Comparison of ENCODE assay signal across 8 mouse cellular contexts in the genomic region with DNA sequence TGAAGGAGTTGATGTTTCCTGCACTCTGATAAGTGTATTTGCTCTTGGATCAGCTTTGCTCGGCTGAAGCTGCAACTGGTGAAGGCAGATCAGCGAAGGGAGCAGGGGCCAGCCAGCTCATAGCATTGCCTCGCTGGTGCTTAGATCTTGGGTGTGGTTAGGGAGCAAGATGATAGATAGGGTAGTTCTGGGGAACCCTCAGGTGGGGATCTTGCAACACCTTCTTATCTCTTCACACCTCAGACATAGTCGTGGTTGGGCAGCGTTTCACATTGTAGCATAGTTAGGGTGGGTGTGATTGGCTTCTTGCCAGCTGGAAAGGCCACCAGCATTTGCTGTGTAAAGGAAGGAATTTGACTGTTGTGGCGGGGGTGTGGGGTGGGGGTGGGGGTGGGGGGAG. TPM values are rescaled to one million over a fixed set of nuclear protein-coding genes. Genes with fewer than 3 reads are reported as not detected.
DNase-seq lines count a peak whose midpoint lies in the region; ATAC-seq lines count a peak whose summit lies in the region.

No protein-coding gene starts in this region.

- H3K4me2 ChIP-seq in forebrain, embryonic 11.5 days (ENCODE audit: low read depth, low read length, severe bottlenecking), result no peak overlapping the region
- no peak overlapping the region for H3K4me2 ChIP-seq in forebrain, embryonic 14.5 days (ENCODE audit: low read length)
- H3K4me2 ChIP-seq in liver, embryonic 16.5 days (ENCODE audit: low read depth, low read length), result peak overlapping the region; percentile 7

- no peaks in the 10 kb centered on the region for H3K27me3 ChIP-seq in forebrain, embryonic 11.5 days (ENCODE audit: control insufficient read depth, insufficient read depth, low read length)
- H3K27me3 ChIP-seq in forebrain, embryonic 14.5 days (replicated peaks; ENCODE audit: control insufficient read depth, insufficient read depth, low read length), result no peaks in the 10 kb centered on the region
- no peaks in the 10 kb centered on the region for H3K27me3 ChIP-seq in liver, embryonic 16.5 days (ENCODE audit: control insufficient read depth, insufficient read depth, low read depth, low read length)
- H3K27me3 ChIP-seq in forebrain, embryonic 10.5 days (ENCODE audit: poor library complexity, severe bottlenecking), result no peaks in the 10 kb centered on the region
- no peaks in the 10 kb centered on the region for H3K27me3 ChIP-seq in hindbrain, embryonic 10.5 days (ENCODE audit: insufficient read depth, poor library complexity, severe bottlenecking)

- DNase-seq in forebrain, embryonic 11.5 days (ENCODE audit: low spot score), result peak; percentile 44
- DNase-seq in forebrain, embryonic 14.5 days (ENCODE audit: low spot score), result no peak
- DNase-seq in urinary bladder, postnatal 14 days (ENCODE audit: low spot score), result peak; percentile 27
- DNase-seq in urinary bladder, postnatal 36 days (ENCODE audit: low spot score in 2 of 2), result no peak
- DNase-seq in ovary, postnatal 14 days (ENCODE audit: low spot score), result no peak
- DNase-seq in forebrain, embryonic 10.5 days (ENCODE audit: extremely low spot score, low spot score), result no peak
- no peak for DNase-seq in hindbrain, embryonic 10.5 days (ENCODE audit: low spot score)

- H3K9ac ChIP-seq in forebrain, embryonic 11.5 days (ENCODE audit: low read length), result no peak overlapping the region
- H3K9ac ChIP-seq in forebrain, embryonic 14.5 days (ENCODE audit: low read length), result no peak overlapping the region
- no peak overlapping the region for H3K9ac ChIP-seq in liver, embryonic 16.5 days (ENCODE audit: low read depth, low read length)

- no peaks in the 10 kb centered on the region for H3K36me3 ChIP-seq in forebrain, embryonic 11.5 days (ENCODE audit: control insufficient read depth, insufficient read depth, low read length)
- H3K36me3 ChIP-seq in forebrain, embryonic 14.5 days (ENCODE audit: control insufficient read depth, insufficient read depth, low read length), result no peaks in the 10 kb centered on the region
- no peaks in the 10 kb centered on the region for H3K36me3 ChIP-seq in liver, embryonic 16.5 days (ENCODE audit: control insufficient read depth, insufficient read depth)
- peaks cover 37% of the 10 kb centered on the region for H3K36me3 ChIP-seq in forebrain, embryonic 10.5 days (replicated peaks)
- peaks cover 10% of the 10 kb centered on the region for H3K36me3 ChIP-seq in hindbrain, embryonic 10.5 days

- H3K9me3 ChIP-seq in forebrain, embryonic 11.5 days (ENCODE audit: control insufficient read depth, low read length), result no peaks in the 10 kb centered on the region
- H3K9me3 ChIP-seq in forebrain, embryonic 14.5 days (replicated peaks; ENCODE audit: control insufficient read depth, low read length), result no peaks in the 10 kb centered on the region
- no peaks in the 10 kb centered on the region for H3K9me3 ChIP-seq in liver, embryonic 16.5 days (replicated peaks; ENCODE audit: control insufficient read depth, low read length)
- no peaks in the 10 kb centered on the region; the same call in 1 of the 2 replicates for H3K9me3 ChIP-seq in forebrain, embryonic 10.5 days
- no peaks in the 10 kb centered on the region for H3K9me3 ChIP-seq in hindbrain, embryonic 10.5 days

- no peak overlapping the region for H3K27ac ChIP-seq in forebrain, embryonic 11.5 days (ENCODE audit: low read depth, low read length)
- H3K27ac ChIP-seq in forebrain, embryonic 14.5 days (ENCODE audit: low read depth, low read length), result no peak overlapping the region
- peak overlapping the region; percentile 43 for H3K27ac ChIP-seq in liver, embryonic 16.5 days (ENCODE audit: low read length)
- H3K27ac ChIP-seq in forebrain, embryonic 10.5 days, result no peak overlapping the region
- no peak overlapping the region for H3K27ac ChIP-seq in hindbrain, embryonic 10.5 days

- no peak for ATAC-seq in forebrain, embryonic 11.5 days (replicated peaks; ENCODE audit: low FRiP score)
- ATAC-seq in forebrain, embryonic 14.5 days, result no peak
- ATAC-seq in liver, embryonic 16.5 days (ENCODE audit: low read depth), result peak; percentile 85

- H3K4me3 ChIP-seq in forebrain, embryonic 11.5 days (ENCODE audit: low read depth, low read length), result no peak overlapping the region
- no peak overlapping the region for H3K4me3 ChIP-seq in forebrain, embryonic 14.5 days (ENCODE audit: low read depth, low read length)
- H3K4me3 ChIP-seq in liver, embryonic 16.5 days (ENCODE audit: low read depth, low read length), result no peak overlapping the region
- H3K4me3 ChIP-seq in forebrain, embryonic 10.5 days, result no peak overlapping the region
- H3K4me3 ChIP-seq in hindbrain, embryonic 10.5 days, result no peak overlapping the region

- H3K4me1 ChIP-seq in forebrain, embryonic 11.5 days (replicated peaks; ENCODE audit: control insufficient read depth, insufficient read depth, low read length), result no peaks in the 10 kb centered on the region
- 0 out of 2 replicates have a peak, but pooled peaks cover 2% of the 10 kb centered on the region for H3K4me1 ChIP-seq in forebrain, embryonic 14.5 days (ENCODE audit: control insufficient read depth, insufficient read depth, low read length)
- H3K4me1 ChIP-seq in liver, embryonic 16.5 days (ENCODE audit: control insufficient read depth, low read depth, low read length), result peaks cover 54% of the 10 kb centered on the region
- H3K4me1 ChIP-seq in forebrain, embryonic 10.5 days, result no peaks in the 10 kb centered on the region
- peaks cover 3% of the 10 kb centered on the region for H3K4me1 ChIP-seq in hindbrain, embryonic 10.5 days (replicated peaks)

- 85% methylated on average over 6 of the region's 6 CpGs for WGBS in forebrain, embryonic 11.5 days
- WGBS in forebrain, embryonic 14.5 days, result 58% methylated on average over 6 of the region's 6 CpGs
- 9% methylated on average over 6 of the region's 6 CpGs for WGBS in liver, embryonic 16.5 days (ENCODE audit: insufficient replicate concordance)
- 91% methylated on average over 6 of the region's 6 CpGs for WGBS in forebrain, embryonic 10.5 days
- WGBS in hindbrain, embryonic 10.5 days, result 81% methylated on average over 6 of the region's 6 CpGs

RNA-seq across cellular contexts. Expression of gene Ccdc6, which starts 36.3 kb away (rescaled TPM):
- polyA plus RNA-seq in forebrain, embryonic 11.5 days (2014; fragmentation: Nextera tagmentation; extraction: Ambion mirVana), result 17.6 and 19.4 TPM in 2 replicates
- polyA plus RNA-seq in forebrain, embryonic 14.5 days (2014; fragmentation: Nextera tagmentation; extraction: Ambion mirVana), result 22.8 and 25.8 TPM in 2 replicates
- polyA plus RNA-seq in liver, embryonic 16.5 days (2015; fragmentation: Nextera tagmentation; extraction: Ambion mirVana), result 5.8 and 6.0 TPM in 2 replicates
- 16.5 and 19.8 TPM in 2 replicates for polyA plus RNA-seq in forebrain, embryonic 10.5 days (2016; fragmentation: Nextera tagmentation; extraction: Ambion mirVana)
- polyA plus RNA-seq in hindbrain, embryonic 10.5 days (2016; fragmentation: Nextera tagmentation; extraction: Ambion mirVana), result 14.2 and 18.2 TPM in 2 replicates

Comparison
In these comparisons a context has a peak if more than half of its experiments do, and no peak if none do; other contexts are left out.
1. DNase-seq: peak in forebrain, embryonic 11.5 days (single experiment) and urinary bladder, postnatal 14 days (single experiment); none in forebrain, embryonic 14.5 days (single experiment), urinary bladder, postnatal 36 days (0 of 2), ovary, postnatal 14 days (single experiment), forebrain, embryonic 10.5 days (single experiment) and hindbrain, embryonic 10.5 days (single experiment).